Mouse (Mus musculus): ENCODE data around the gene Wdr45. TPM values are rescaled to one million over a fixed set of nuclear protein-coding genes. Genes with fewer than 3 reads are reported as not detected.

The Wdr45 gene
- total and polyA plus RNA-seq, 3 experiments, result 11.4 to 27.9 (median 25.1) TPM

GRCm38 (mm10) chrX:7725841-7726240 is 11.7 kb downstream of the Wdr45 start:
- TF ChIP-seq POLR2AphosphoS5 (IDR thresholded peaks at IDR 0.05; ENCODE audit: insufficient replicate concordance, low read depth, low read length) (no peak), TAL1 (conservative IDR thresholded peaks at IDR 0.05; ENCODE audit: low read depth, low read length) (no peak), GATA2 (IDR thresholded peaks at IDR 0.05; ENCODE audit: borderline replicate concordance, low read depth, low read length) (no peak), CTCF (IDR thresholded peaks at IDR 0.05; ENCODE audit: low read depth, low read length) (no peak), GATA1 (IDR thresholded peaks at IDR 0.05; ENCODE audit: borderline replicate concordance, low read length) (no peak)
- H3K27me3 ChIP-seq (ENCODE audit: insufficient read depth, low read length), result no peaks in the 10 kb centered on the region
- H3K4me3 ChIP-seq (ENCODE audit: low read depth, low read length), result no peak overlapping the region
- H3K4me1 ChIP-seq (ENCODE audit: insufficient read depth, low read depth, low read length), result peaks cover 30% of the 10 kb centered on the region
- peaks cover 44% of the 10 kb centered on the region for H3K36me3 ChIP-seq (replicated peaks)
- H3K9me3 ChIP-seq (replicated peaks), result no peaks in the 10 kb centered on the region
- DNase-seq (ENCODE audit: low spot score) (no peak), ATAC-seq (ENCODE audit: extremely low read depth, insufficient number of reproducible peaks, low FRiP score, poor library complexity, severe bottlenecking) (no peak)

GRCm38 (mm10) chrX:7727176-7727575 is 13.0 kb downstream of the Wdr45 start:
- DNase-seq (ENCODE audit: low spot score) (no peak), ATAC-seq (ENCODE audit: extremely low read depth, insufficient number of reproducible peaks, low FRiP score, poor library complexity, severe bottlenecking) (no peak)
- H3K4me3 ChIP-seq (ENCODE audit: low read depth, low read length), result no peak overlapping the region
- H3K27me3 ChIP-seq (ENCODE audit: insufficient read depth, low read length), result no peaks in the 10 kb centered on the region
- peaks cover 44% of the 10 kb centered on the region for H3K36me3 ChIP-seq (replicated peaks)
- no peak for TF ChIP-seq GATA2 (IDR thresholded peaks at IDR 0.05; ENCODE audit: borderline replicate concordance, low read depth, low read length)
- TF ChIP-seq GATA1 (IDR thresholded peaks at IDR 0.05; ENCODE audit: borderline replicate concordance, low read length), result no peak
- TF ChIP-seq POLR2AphosphoS5 (IDR thresholded peaks at IDR 0.05; ENCODE audit: insufficient replicate concordance, low read depth, low read length), result no peak
- TF ChIP-seq CTCF (IDR thresholded peaks at IDR 0.05; ENCODE audit: low read depth, low read length), result no peak
- TF ChIP-seq TAL1 (conservative IDR thresholded peaks at IDR 0.05; ENCODE audit: low read depth, low read length), result no peak
- H3K9me3 ChIP-seq (replicated peaks), result no peaks in the 10 kb centered on the region
- peaks cover 30% of the 10 kb centered on the region for H3K4me1 ChIP-seq (ENCODE audit: insufficient read depth, low read depth, low read length)

DNA sequence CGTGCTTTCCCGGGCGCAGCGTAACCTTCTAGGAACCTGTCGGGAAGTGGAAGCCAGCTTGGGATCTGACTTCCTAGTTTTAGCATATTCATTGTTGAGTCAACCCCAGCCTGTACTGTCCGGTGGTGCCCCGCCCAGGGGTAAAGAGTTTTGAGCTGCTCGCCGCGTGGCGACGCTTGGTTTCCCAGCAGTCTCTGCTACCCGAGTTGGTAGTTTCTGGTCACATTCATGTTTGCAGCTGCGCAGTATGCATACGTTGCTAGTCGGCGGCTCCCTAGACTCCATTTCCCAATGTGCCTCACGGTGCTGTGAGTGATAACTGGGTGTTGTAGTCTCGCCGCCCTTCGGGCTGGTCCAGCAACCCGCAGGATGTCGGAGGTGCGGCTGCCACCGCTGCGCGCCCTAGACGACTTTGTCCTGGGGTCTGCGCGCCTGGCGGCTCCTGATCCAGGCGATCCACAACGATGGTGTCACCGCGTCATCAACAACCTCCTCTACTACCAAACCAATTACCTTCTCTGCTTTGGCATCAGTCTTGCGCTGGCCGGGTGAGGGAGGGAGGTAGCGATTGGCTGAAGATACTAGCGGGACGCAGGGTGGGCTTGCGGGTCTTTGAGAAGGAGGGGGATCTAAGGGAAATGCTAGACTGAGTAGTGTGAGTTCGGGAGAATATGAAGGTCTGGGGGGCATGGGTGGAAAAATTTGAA is 14.2 kb downstream of the Wdr45 start, which contains the start of gene Praf2:
Gene Praf2, plus strand, starts transcription at position 225 of the 707 bp plus-strand sequence.
- H3K4me3 ChIP-seq (ENCODE audit: low read depth, low read length), result peak within 1 kb of the TSS; percentile 72
- peak; percentile 63 for DNase-seq (ENCODE audit: low spot score)
- H3K4me1 ChIP-seq (ENCODE audit: insufficient read depth, low read depth, low read length), result peaks cover 29% of the 10 kb centered on the region
- no peaks in the 10 kb centered on the region for H3K9me3 ChIP-seq (replicated peaks)
- peak; percentile 94 for ATAC-seq (ENCODE audit: extremely low read depth, insufficient number of reproducible peaks, low FRiP score, poor library complexity, severe bottlenecking)
- H3K36me3 ChIP-seq (replicated peaks), result peaks cover 44% of the 10 kb centered on the region
- H3K27me3 ChIP-seq (ENCODE audit: insufficient read depth, low read length), result no peaks in the 10 kb centered on the region
- TF ChIP-seq GATA2 (IDR thresholded peaks at IDR 0.05; ENCODE audit: borderline replicate concordance, low read depth, low read length), result no peak

GRCm38 (mm10) chrX:7728922-7729265 is 14.8 kb downstream of the Wdr45 start:
- H3K4me3 ChIP-seq (ENCODE audit: low read depth, low read length), result peak overlapping the region; percentile 72

GRCm38 (mm10) chrX:7733571-7734156 is 19.5 kb downstream of the Wdr45 start:
- peak; percentile 45 for DNase-seq (ENCODE audit: low spot score)
- TF ChIP-seq CTCF (IDR thresholded peaks at IDR 0.05; ENCODE audit: low read depth, low read length), result peak; percentile 23; the same call in 1 of the 2 replicates
- no peak for TF ChIP-seq GATA2 (IDR thresholded peaks at IDR 0.05; ENCODE audit: borderline replicate concordance, low read depth, low read length)
- TF ChIP-seq GATA1 (IDR thresholded peaks at IDR 0.05; ENCODE audit: borderline replicate concordance, low read length), result no peak
- no peak for TF ChIP-seq TAL1 (conservative IDR thresholded peaks at IDR 0.05; ENCODE audit: low read depth, low read length)
- no peak for TF ChIP-seq POLR2AphosphoS5 (IDR thresholded peaks at IDR 0.05; ENCODE audit: insufficient replicate concordance, low read depth, low read length)

More at GRCm38 (mm10) chrX:7728922-7729265, 14.8 kb downstream of the Wdr45 start:
- Histone ChIP-seq H3K27me3 (ENCODE audit: insufficient read depth, low read length) (no peaks in the 10 kb centered on the region), H3K9me3 (replicated peaks) (no peaks in the 10 kb centered on the region), H3K4me1 (ENCODE audit: insufficient read depth, low read depth, low read length) (peaks cover 29% of the 10 kb centered on the region), H3K36me3 (replicated peaks) (peaks cover 38% of the 10 kb centered on the region)
- DNase-seq (ENCODE audit: low spot score), result no peak
- TF ChIP-seq CTCF (IDR thresholded peaks at IDR 0.05; ENCODE audit: low read depth, low read length) (no peak), POLR2AphosphoS5 (IDR thresholded peaks at IDR 0.05; ENCODE audit: insufficient replicate concordance, low read depth, low read length) (no peak), GATA1 (IDR thresholded peaks at IDR 0.05; ENCODE audit: borderline replicate concordance, low read length) (no peak), TAL1 (conservative IDR thresholded peaks at IDR 0.05; ENCODE audit: low read depth, low read length) (no peak), GATA2 (IDR thresholded peaks at IDR 0.05; ENCODE audit: borderline replicate concordance, low read depth, low read length) (no peak)
- no peak for ATAC-seq (ENCODE audit: extremely low read depth, insufficient number of reproducible peaks, low FRiP score, poor library complexity, severe bottlenecking)

DNA sequence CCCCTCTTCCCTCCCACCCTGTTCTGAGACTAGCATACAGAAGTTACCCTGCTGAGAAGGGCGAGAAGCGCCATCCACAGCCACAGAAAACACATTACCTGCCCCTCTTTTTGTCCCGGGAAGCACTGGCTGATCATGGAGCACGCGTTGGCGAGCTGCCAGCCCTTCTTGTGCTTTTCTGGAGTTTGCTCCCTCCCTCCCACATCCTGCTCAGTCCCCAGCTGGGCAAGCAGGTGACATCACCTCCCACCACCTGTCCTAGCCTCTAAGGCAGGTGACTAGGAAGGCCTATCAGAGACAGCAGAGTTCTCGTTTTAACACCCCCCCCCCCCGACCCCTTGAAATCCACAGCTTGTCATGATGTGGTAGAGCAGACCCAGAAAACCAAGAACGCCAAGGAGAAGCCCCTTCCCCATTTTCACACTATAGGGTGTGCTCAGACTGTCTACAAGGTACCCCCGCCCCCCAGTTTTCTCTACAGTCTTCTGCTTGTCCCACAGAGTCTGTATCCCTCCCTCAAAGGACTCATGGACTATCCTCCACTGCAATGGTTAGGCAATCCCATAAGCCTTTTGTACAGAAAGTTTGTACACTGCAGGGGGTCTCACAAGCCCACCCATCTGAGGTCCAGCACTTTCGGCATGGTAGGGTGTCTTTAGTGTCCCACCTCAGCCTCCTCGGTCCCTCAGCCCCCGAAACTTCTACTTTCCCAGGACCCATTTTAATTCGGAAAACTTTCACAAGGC is 25.4 kb downstream of the Wdr45 start:
- H3K36me3 ChIP-seq (replicated peaks), result peaks cover 33% of the 10 kb centered on the region
- ATAC-seq (ENCODE audit: extremely low read depth, insufficient number of reproducible peaks, low FRiP score, poor library complexity, severe bottlenecking) (no peak), DNase-seq (ENCODE audit: low spot score) (no peak)
- TF ChIP-seq TAL1 (conservative IDR thresholded peaks at IDR 0.05; ENCODE audit: low read depth, low read length) (no peak), GATA1 (IDR thresholded peaks at IDR 0.05; ENCODE audit: borderline replicate concordance, low read length) (no peak), CTCF (IDR thresholded peaks at IDR 0.05; ENCODE audit: low read depth, low read length) (no peak), GATA2 (IDR thresholded peaks at IDR 0.05; ENCODE audit: borderline replicate concordance, low read depth, low read length) (no peak), POLR2AphosphoS5 (IDR thresholded peaks at IDR 0.05; ENCODE audit: insufficient replicate concordance, low read depth, low read length) (no peak)
- 0 out of 2 replicates have a peak, but pooled peaks cover 2% of the 10 kb centered on the region for H3K4me1 ChIP-seq (ENCODE audit: insufficient read depth, low read depth, low read length)
- no peaks in the 10 kb centered on the region for H3K9me3 ChIP-seq (replicated peaks)
- no peaks in the 10 kb centered on the region for H3K27me3 ChIP-seq (ENCODE audit: insufficient read depth, low read length)
- no peak overlapping the region for H3K4me3 ChIP-seq (ENCODE audit: low read depth, low read length)

More at GRCm38 (mm10) chrX:7733571-7734156, 19.5 kb downstream of the Wdr45 start:
- Histone ChIP-seq H3K27me3 (ENCODE audit: insufficient read depth, low read length) (no peaks in the 10 kb centered on the region), H3K4me1 (ENCODE audit: insufficient read depth, low read depth, low read length) (peaks cover 20% of the 10 kb centered on the region), H3K9me3 (replicated peaks) (no peaks in the 10 kb centered on the region), H3K4me3 (ENCODE audit: low read depth, low read length) (peak overlapping the region; percentile 66), H3K36me3 (replicated peaks) (peaks cover 33% of the 10 kb centered on the region)
- ATAC-seq (ENCODE audit: extremely low read depth, insufficient number of reproducible peaks, low FRiP score, poor library complexity, severe bottlenecking), result peak; percentile 49
